Mouse (Mus musculus) urinary bladder, postnatal 36 days (tissue): ENCODE results near the gene H2al1b.

Experiments used
- DNase-seq, 2 experiments: peaks; one replicate each; pipeline ENCODE4 v3.0.0; 2022; ENCODE audit warnings: low spot score in 2 of 2, mixed read lengths in 1 of 2

H2al1b gene

DNA sequence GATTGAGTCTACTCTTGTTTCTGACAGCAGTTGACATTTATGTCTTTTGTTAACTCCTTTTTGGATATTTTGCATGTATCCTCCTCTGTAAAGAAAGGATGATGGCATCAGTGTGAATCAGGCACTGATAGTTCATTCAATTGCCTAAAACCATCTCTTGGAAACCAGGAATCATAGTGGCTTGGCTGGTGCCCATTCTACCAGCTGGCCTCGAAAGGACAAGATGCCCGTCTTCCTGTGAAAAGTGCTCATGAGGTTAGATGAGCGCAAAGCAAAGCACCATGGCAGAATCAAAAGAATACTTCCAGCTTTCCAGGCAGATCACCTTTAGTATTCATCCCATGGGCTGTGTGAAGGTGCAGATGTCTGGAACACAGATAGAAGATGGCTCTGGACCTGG is 44.5 kb downstream of the H2al1b start:
- DNase-seq, result no peak
